In the genomic region with DNA sequence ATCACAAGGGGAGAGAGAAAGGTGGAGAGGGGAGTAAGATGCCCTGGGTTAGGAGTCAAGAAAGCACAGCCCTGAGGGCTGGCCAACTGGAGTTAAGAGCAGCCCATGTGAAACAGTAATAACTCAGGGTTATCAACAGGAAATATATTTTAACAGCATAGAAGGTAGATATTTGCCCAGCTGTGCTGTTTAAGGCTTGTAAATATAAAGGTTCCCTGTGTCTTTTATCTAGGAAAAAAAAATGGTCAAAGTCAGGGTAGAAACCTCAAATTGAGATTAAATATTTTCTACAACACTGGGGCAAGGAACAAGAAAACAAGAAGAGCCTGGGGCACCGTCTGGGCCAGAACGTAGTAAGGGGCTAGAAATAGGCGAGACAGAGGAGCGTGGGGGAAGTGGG, we compare ENCODE assay signal across 18 mouse cellular contexts.
"Had no signal": no experiment of that assay in that cellular context is flagged by ENCODE, and none has a peak within 500 bp of the region (broad histone marks: within the 10 kb centered on the region; RNA-seq: fewer than 3 reads in every experiment).

No protein-coding gene starts in this region.

- H3K4me3 ChIP-seq: midbrain, embryonic 10.5 days; midbrain, embryonic 12.5 days; myocyte; neural tube, embryonic 13.5 days; neural tube, embryonic 15.5 days had no signal

- H3K4me2 ChIP-seq: lung, embryonic 14.5 days; midbrain, embryonic 12.5 days; neural tube, embryonic 13.5 days; neural tube, embryonic 15.5 days had no signal

- H3K27me3 ChIP-seq: midbrain, embryonic 12.5 days; neural tube, embryonic 13.5 days; neural tube, embryonic 15.5 days had no signal

- H3K36me3 ChIP-seq: midbrain, embryonic 10.5 days; midbrain, embryonic 12.5 days; neural tube, embryonic 13.5 days; neural tube, embryonic 15.5 days had no signal

- H3K27ac ChIP-seq: midbrain, embryonic 10.5 days; midbrain, embryonic 12.5 days; neural tube, embryonic 13.5 days; neural tube, embryonic 15.5 days had no signal

- DNase-seq: lung, adult 18-20 months; lung, embryonic 14.5 days; lung, postnatal 10 days; lung, postnatal 4 days; midbrain, embryonic 14.5 days; retina, postnatal 1 day; right cerebral cortex, adult 18-20 months; right cerebral cortex, postnatal 25 days; right cerebral cortex, postnatal 4 days; spleen, adult 18-20 months; thymus, adult 18-20 months; thymus, postnatal 14 days; thymus, postnatal 36 days had no signal

- H3K9ac ChIP-seq: lung, embryonic 14.5 days; midbrain, embryonic 12.5 days; neural tube, embryonic 13.5 days; neural tube, embryonic 15.5 days had no signal

- H3K9me3 ChIP-seq: midbrain, embryonic 10.5 days; midbrain, embryonic 12.5 days; neural tube, embryonic 13.5 days; neural tube, embryonic 15.5 days had no signal

- H3K4me1 ChIP-seq: midbrain, embryonic 10.5 days; midbrain, embryonic 12.5 days had no signal
